Mouse (Mus musculus): ENCODE measurements at regions not wholly inside any gene's neighbourhood (a gene's known extent, or its start where the extent isn't known, plus 50 kb on each side); places are given as distances from the start of the nearest gene placed in this dataset.

GRCm38 (mm10) chr3:125155319-125155718 lies 248.6 kb upstream of the Ndst4 start:
- DNase-seq (ENCODE audit: low spot score in 2 of 2): no peak

GRCm38 (mm10) chr3:125159763-125160162 lies 244.1 kb upstream of the Ndst4 start:
- DNase-seq (ENCODE audit: low spot score in 2 of 2): peak in 1 of 2 experiments; percentile 0

DNA sequence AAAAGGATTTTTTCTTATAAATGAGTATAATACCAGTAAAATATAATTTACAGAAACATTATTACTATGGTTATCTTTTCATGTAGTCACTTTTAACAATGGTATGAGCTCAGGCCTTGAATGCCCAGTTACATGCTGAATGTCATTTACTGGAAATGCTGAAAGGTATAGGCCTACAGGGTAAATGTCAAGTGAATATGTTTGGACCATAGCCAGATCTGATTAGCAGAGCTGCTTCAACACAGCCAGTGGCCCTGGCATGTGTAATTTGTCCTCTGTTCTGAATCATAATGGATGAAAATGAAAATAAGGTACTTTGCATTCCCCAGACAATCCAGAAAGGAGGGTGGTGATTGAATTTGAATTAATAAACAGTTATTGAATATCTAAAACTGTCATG lies 213.3 kb upstream of the Ndst4 start:
- DNase-seq (ENCODE audit: low spot score in 2 of 2): no peak

GRCm38 (mm10) chr3:125220913-125221312 lies 183.0 kb upstream of the Ndst4 start:
- no peak for DNase-seq (ENCODE audit: low spot score in 2 of 2)

GRCm38 (mm10) chr3:125251124-125251523 lies 152.8 kb upstream of the Ndst4 start:
- DNase-seq (ENCODE audit: low spot score in 2 of 2): no peak

- DNase-seq (ENCODE audit: low spot score in 2 of 2): no peak
Observed at GRCm38 (mm10) chr3:125260909-125261308, 143.0 kb upstream of the Ndst4 start.

DNA sequence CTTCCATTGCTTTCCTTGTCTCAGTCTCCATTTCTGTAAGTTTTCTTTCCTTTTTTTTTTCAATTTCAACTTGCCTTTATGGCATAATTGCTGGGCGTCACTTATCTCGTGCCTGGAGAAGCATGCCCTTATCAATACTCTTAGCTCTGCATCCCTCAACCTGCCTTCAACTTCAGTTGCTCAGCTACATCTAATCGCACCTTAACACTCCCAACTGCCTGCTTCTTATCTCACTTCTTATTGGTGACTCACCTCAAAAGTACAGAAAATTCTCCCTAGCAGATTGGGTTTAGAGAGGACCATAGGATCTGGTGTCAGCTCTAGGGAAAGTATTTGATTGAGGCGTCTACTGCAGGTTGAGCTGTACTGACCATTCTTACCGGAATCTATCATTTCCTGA lies 133.2 kb upstream of the Ndst4 start:
- DNase-seq (ENCODE audit: low spot score in 2 of 2): no peak

DNA sequence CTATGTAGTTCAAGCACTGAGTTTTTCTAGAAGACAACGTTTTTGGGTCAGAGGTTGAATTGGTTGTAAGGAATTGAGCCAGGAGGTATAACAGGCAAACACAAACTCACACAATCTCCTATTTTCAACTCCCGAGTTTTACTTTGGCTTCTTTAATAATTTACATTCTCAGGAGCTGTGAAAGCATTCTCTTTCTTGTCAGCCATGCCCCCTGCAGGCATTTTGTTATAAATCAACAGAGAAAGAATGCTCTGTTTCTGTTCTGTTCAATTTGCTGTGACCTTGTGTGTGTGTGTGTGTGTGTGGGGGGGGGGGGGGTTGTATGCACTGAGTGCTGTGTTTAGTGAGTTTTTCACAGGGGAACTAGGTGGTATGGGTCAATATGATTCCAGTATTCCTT lies 132.7 kb upstream of the Ndst4 start:
- no peak for DNase-seq (ENCODE audit: low spot score in 2 of 2)

- no peak for DNase-seq (ENCODE audit: low spot score in 2 of 2)
Observed at GRCm38 (mm10) chr3:125278605-125279004, 125.3 kb upstream of the Ndst4 start.

DNA sequence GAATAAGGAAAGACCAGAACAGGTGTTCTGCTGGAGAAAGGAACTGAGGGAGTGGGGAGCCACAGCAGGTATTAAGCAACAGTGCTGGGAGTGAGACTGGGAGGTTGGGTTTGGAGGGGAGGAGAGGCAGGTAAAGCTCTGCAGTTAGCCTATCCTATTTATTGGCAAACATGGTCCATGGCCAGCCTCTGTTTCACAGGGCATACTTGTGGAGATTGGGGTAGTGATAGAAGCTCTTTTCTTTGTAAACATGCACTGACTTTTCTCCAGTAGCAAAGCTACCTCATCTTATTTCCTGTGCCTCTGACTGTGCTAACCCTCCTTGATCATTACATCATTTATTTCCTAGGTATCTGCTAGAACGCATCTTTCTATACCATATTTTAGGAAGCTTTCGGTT lies 124.9 kb upstream of the Ndst4 start:
- DNase-seq (ENCODE audit: low spot score in 2 of 2): no peak

DNA sequence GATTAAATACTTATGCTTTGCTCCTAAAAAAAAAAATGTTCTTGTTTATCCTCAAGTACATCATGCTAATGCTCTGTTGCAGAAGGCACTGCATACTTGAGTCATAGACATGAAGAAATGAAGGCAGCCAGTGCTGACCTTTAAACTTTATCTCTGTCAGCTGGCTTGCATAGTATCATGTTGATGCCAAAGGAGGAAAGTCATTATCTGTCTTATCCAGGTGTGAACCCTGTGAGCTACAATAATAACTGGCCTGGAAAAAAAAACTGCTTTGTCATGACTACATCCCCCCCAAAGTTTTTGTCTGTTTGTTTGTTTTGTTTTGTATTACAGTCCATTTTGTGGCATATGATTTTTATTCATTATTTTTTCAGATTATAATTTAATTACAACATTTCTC lies 124.3 kb upstream of the Ndst4 start:
- no peak for DNase-seq (ENCODE audit: low spot score in 2 of 2)

DNA sequence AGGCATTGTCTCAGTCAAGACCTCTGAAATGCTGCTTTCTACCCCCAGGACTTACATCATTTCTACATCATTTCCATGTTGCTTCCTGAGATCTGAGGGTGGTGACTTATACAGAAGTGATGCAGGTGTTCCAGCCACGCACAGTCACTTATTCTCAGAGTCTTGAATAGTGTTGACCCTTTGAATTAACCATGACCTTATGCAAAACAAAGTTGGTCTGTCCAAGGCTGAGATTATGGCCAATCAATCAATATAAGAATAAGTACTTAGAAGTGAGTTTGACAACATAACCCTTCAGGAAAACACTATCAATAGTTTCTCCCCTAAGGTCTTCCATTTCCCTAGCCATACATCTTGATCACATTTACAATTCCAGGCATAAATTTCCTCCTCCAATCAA lies 115.3 kb upstream of the Ndst4 start:
- DNase-seq (ENCODE audit: low spot score in 2 of 2): no peak

- no peak for DNase-seq (ENCODE audit: low spot score in 2 of 2)
Observed at GRCm38 (mm10) chr3:125289355-125289933, 114.4 kb upstream of the Ndst4 start.

DNA sequence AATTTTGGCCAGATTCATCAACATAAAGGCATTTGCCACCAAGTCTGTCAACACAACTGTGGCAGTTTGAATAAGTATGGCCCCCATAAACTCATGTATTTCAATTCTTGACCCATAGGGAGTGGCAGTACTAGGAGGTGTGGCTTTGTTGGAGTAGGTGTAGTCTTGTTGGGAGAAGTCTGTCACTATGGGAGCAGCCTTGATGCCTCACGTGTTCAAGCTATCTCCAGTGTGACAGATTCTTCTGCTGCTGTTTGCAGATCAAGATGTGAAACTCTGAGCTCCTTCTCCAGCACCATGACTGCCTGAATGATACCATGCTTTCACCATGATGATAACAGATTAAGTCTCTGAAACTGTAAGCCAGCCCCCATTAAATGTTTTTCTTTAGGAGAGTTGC lies 97.2 kb upstream of the Ndst4 start:
- no peak for DNase-seq (ENCODE audit: low spot score in 2 of 2)

- no peak for DNase-seq (ENCODE audit: low spot score in 2 of 2)
Observed at GRCm38 (mm10) chr3:125327079-125327478, 76.8 kb upstream of the Ndst4 start.

DNA sequence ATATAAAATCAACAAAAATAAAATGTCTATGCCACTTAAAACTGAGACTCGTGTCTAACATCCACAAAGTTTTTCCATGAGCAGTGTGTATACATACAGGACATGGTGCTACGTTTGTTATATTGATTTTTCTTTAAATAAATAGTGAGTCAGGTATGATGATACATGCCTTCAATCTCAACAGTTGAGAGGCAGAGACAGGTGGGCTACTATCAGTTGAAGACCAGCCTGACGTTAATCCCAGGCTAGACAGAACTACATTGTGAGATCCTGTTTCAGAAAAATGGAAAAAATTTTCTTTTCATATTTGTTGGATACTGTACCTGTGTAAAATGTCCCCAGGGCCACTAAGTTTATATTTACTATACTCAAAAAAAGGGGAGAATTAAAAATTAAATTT lies 66.5 kb upstream of the Ndst4 start:
- no peak for DNase-seq (ENCODE audit: low spot score in 2 of 2)

DNA sequence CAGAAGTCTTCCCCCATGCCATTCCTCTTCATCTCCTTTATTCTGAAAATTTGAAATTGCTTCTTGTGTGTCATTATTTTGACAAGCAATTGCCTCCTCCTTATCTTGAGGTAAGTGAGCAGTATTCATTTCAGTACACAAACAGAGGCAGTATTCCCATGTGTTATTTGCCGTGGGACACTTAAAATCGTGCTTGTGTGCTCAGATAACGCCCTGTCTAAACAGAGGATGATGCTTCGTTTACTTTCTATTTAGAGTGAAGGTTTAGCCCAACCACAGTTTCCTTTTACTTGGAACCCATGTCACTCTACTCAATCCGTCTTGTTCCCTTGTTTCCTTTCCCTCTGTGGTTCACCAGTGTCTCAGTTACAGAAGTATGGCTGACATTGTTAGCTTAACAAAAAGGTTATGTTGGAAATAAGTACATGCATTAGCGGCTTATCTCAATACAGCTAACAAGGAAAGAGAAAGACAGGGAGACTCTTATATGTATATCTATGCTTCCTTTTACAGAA lies 65.6 kb upstream of the Ndst4 start:
- no peak for DNase-seq (ENCODE audit: low spot score in 2 of 2)
